Mouse (Mus musculus) CH12F3 (cell line): ENCODE data around the gene Mesp2.
"Not testable (repeated sequence)": the region's sequence is repeated elsewhere in the genome, so short reads cannot be mapped to it uniquely, and the experiment has no call there.

ENCODE experiments used
- in situ Hi-C: fragments of 300-500 bp; cut with MboI; formaldehyde crosslinking; loops from 2 replicates; pipeline ENCODE4 v1.14.3; 2020; ENCODE audit warnings: low sequenced_read_pairs

Gene Mesp2

DNA sequence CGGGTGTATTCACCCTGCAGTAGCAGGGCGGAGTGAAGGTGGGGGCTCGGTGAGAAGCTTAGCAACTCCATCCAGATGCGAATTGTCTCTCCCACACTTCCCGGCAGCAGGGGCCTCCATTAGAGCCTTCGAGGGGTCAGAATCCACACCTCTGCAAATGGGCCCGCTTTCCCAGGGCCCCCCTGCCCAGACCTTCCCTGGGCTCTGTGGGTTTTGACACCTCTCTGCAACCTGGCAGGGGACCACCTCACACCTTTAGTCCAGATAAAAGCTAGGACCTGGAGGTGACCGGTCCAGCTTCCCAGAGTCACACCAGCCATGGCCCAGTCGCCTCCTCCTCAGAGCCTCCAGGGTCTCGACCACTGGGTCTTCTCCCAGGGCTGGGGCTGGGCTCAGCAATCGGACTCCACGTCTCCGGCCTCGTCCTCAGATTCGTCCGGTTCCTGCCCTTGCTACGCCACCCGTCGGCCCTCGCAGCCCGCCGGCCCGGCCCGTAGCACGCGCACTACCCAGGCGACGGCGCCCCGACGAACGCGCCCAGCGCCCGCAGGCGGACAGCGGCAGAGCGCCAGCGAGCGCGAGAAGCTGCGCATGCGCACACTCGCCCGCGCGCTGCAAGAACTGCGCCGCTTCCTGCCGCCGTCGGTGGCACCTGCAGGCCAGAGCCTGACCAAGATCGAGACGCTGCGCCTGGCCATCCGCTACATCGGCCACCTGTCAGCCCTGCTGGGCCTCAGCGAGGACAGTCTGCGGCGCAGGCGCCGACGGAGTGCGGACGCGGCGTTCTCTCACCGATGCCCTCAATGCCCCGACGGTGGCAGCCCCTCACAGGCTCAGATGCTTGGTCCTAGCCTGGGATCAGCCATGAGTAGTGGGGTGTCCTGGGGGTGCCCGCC lies at the start of gene Mesp2:
TSS of gene Mesp2 (plus strand) at position 117 of the 896 bp plus-strand sequence.
- in situ Hi-C loops = no loop called here

DNA sequence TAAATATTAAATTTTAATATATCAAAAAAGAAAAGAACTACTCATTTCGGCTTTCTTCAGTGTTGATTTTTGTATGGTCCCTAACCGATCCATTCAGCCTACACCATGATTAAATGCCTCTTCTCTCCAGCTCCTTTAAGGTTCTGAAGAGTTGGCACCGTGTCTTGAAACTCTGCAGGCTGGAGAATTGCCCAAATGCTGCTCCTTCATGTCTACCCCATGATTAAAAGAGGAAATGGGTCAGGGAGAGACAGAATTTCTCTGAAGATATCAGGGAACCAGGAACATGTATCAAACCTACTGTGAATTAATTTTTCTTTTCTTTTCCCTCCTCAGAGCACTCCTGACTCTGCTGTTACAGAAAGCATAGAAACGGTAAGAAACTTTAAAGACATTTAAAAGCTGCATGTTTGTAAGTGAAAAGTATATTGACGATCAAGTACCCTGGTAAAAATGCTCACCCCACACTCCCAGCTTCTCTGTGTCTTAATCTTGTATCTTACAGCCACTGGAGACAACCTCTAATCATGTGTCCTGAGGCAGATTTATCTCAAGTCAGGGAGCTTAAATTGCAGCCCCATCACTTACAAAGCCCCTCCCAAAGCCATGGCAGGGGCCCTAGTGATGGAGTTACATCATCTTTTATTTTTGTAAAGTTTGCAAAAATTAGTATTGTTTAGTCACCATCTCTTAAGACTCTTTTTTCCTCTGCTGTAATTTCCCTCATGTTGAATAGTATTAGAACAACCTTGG lies 49.2 kb upstream of the Mesp2 start:
- in situ Hi-C loops = no loop called here

DNA sequence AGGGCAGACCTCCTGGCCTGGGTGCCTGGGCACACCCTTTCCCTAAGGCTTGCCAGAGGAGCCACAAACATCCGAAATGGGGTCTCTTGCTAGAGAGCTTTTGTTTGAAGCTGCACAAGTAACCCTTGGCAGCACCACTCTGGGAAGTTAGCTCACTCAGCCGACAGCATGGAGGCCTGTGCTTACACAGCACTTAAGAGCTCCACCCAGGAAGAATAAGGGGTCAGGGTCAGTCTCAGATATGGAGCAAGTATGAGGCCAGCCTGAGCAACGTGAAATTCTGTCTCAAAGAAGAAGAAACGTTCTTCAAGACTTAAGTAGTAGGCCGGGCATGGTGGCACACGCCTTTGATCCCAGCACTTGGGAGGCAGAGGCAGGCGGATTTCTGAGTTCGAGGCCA lies 48.4 kb upstream of the Mesp2 start:
- in situ Hi-C loops = no loop called here

DNA sequence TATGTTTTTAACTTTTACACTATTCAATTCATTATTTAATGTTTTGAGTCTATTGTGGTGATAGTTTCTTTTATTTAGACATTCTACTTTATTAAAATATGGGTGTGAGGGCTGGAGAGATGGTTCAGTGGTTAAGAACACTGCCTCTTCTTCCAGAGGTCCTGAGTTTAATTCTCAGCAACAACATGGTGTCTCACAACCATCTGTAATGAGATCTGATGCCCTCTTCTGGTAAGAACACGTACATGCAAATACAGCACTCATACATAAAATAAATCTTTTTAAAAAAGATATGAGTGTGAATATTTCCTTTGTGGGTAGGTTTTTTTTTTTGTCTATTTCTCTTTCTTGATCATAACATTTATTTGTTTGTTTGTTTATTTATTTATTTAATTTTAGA lies 44.5 kb upstream of the Mesp2 start:
- in situ Hi-C loops = no loop called here

DNA sequence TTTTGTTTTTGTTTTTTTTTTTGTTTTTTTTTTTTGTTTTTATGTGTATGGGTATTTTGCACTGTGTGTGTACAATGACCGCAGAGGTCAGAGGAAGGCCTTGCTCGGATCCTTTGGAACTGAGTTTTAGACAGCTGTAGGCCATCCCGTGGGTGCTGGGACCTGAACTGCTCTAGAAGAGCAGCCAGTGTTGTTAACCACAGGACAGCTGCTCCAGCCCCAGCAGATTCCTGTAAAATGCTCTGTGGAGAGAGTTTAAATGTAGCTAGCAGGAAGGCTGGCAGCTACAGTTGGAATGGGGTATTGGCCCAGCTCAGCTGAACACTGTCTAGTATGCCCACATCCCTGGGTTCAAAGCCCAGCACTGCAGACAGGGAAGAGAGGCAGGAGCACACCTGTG lies 40.9 kb upstream of the Mesp2 start:
- in situ Hi-C loops = no loop called here

- in situ Hi-C loops = no loop called here
These were observed 38.7 kb upstream of the Mesp2 start for GRCm38 (mm10) chr7:79771561-79772512.

GRCm38 (mm10) chr7:79780647-79781626 lies 29.6 kb upstream of the Mesp2 start:
- in situ Hi-C loops = no loop called here

DNA sequence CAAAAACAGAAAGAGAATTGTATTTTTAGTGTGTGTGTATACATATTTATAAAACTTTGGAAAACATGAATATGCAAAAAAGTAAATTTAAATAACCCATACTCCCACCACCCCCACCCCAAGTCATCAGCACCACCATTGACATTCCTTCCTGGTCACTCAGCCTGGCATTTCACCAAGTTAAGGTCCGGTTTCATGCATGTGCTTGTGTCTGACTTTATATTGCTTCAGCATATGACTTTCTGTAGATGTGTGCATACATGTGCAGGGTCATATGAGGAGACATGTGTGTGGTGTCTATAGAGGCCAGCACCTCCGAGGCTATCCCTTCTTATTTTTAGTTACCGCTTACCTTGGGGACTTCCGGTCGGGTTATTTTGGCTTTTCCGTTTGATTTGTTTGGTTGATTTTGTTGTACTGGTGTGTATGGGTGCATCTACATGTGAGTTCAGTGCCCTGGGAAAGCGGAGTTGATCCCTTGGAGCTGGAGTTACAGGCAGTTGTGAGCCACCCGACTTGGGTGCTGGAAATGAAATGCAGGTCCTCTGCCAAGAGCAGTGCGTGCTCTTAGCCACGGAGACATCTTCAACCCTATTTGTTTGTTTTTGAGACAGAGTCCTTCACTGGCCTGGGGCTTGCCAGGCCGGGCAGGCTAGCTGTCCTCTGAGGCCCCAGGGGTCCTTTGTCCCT lies 28.6 kb upstream of the Mesp2 start:
- in situ Hi-C loops = no loop called here

- in situ Hi-C loops = no loop called here
These were observed 28.0 kb upstream of the Mesp2 start for GRCm38 (mm10) chr7:79782516-79782855.

DNA sequence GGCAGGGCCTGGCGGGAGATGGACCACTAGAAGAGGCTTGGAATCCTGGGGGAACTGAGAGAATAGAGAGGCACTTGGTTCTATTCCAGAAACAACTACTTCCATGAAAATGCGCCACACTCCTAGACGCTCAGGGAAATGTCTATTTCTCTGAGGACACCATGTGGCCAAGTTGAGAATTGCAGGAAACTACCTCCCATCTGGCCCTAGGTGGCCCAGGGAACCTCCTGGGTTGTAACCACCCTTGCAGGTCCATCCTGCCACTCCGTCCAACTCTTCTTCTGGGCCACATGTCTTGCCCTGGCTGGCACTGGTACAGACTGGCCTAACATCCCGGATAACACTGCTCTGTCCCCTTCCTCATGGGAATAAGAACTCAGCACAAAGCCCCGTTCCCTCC lies 24.2 kb upstream of the Mesp2 start:
- in situ Hi-C loops = no loop called here

- in situ Hi-C loops = not testable (repeated sequence)
These were observed 20.7 kb upstream of the Mesp2 start for GRCm38 (mm10) chr7:79789812-79790211.

DNA sequence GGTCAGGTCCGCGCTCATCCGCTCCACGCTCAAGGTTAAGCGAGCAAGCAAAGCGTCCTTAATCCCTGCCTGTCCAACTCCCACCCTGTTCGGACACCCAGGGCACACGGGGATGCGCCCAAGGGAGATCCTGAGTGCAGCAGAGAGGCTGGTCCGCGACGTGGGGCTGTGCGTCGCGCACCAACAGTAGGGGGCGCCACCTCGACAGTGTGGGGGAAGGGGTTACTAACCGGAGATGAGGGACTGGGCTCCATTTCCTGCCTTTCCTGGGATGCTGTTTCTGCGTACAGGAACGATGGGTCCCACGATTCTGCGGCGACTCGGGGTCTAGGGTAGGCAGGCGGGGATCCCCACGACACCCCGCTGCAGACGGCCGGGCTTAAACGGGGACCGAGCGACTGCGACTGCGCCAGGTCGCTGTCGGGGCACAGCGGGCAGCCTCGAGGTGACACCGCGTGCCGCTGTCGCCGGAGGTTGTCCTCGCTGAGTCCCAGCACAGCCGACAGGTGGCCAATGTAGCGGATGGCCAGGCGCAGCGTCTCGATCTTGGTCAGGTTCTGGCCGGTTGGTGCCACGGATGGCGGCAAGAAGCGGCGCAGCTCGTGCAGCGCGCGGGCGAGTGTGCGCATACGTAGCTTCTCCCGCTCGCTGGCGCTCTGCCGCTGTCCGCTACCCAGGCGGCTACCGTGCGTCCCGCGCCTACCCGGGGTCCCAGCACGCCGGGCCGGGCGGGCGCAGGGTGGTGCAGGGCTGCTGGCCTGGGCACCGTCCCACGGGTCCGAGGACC lies 17.7 kb upstream of the Mesp2 start:
- in situ Hi-C loops = no loop called here

GRCm38 (mm10) chr7:79793688-79794087 lies 16.8 kb upstream of the Mesp2 start, which contains the start of gene Mesp1:
Mesp1 (minus strand) TSS chr7:79793788.
- in situ Hi-C loops = no loop called here

- in situ Hi-C loops = loop anchor here (5.0 kb wide), 1 partner anchor 114 kb away; no protein-coding TSS in a partner anchor
These were observed 11.9 kb upstream of the Mesp2 start for GRCm38 (mm10) chr7:79798606-79799005.

DNA sequence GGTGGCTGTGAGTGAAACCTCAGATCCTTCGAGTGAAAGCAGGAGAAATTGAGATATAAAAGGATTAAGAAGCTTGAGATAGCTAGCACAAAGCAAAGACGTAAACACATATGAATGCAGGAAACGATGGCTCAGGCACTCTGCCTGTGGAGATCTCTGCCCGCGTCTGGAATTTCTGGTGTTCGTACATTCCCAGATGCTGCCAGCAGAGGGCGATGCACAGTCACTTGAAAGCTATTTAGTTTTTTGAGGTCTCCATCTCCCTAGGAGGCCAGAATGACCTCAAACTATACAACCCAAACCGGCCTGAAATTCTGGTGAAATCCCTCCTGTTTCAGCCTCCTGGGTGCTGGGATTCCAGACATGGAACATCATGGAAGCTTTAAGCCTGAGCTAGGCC lies 11.5 kb upstream of the Mesp2 start:
- in situ Hi-C loops = loop anchor here (5.0 kb wide), 1 partner anchor 113 kb away; no protein-coding TSS in a partner anchor

GRCm38 (mm10) chr7:79799506-79799905 lies 11.0 kb upstream of the Mesp2 start:
- in situ Hi-C loops = loop anchor here (5.0 kb wide), 1 partner anchor 113 kb away; no protein-coding TSS in a partner anchor

- in situ Hi-C loops = no loop called here
These were observed 10.2 kb upstream of the Mesp2 start for GRCm38 (mm10) chr7:79800336-79800735.

- in situ Hi-C loops = no loop called here
These were observed 9.1 kb upstream of the Mesp2 start for GRCm38 (mm10) chr7:79801391-79801790.
